Mouse (Mus musculus) E14TG2a.4 (cell line): Measurements from ENCODE around the gene Eef1a1.

ENCODE experiments used
- CTCF ChIP-seq: conservative IDR thresholded peaks from 2 replicates; pipeline ENCODE4 v1.5.1; 2014; ENCODE audit warnings: low read length
- NANOG ChIP-seq: IDR thresholded peaks from 2 replicates; pipeline ENCODE4 v1.6.1; 2014; ENCODE audit warnings: borderline replicate concordance, low read length, mixed read lengths

DNA sequence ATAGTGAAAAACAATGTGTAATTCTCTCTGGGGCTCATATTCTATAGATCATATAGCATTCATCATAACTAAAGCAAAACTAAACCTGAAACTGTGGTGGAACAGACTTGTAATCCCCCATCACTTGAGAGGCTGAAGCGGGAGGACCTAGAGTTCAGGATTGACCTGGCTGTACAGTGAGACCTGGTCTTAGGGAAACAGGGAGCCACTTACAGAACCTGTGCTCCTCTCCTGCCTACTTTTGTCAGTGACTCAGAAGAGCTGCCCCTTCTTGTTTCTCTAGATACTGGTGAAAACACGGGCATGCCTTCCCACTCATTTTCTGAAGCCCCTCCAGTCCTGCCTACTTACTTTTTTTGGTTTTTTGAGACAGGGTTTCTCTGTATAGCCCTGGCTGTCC lies 14.7 kb downstream of the Eef1a1 start:
- TF ChIP-seq CTCF (no peak), NANOG (no peak)
